Comparison of ENCODE assay signal across 9 mouse cellular contexts in genomic region chr7:16192315-16192714, GRCm38 (mm10). TPM values are rescaled to one million over a fixed set of nuclear protein-coding genes. Genes with fewer than 3 reads are reported as not detected.
DNase-seq lines count a peak whose midpoint lies in the region; ATAC-seq and TF ChIP-seq lines count a peak whose summit lies in the region.
"Had no signal": no experiment of that assay in that cellular context is flagged by ENCODE, and none has a peak within 500 bp of the region (broad histone marks: within the 10 kb centered on the region; RNA-seq: fewer than 3 reads in every experiment).

No protein-coding gene starts in this region.

- DNase-seq in 416B (ENCODE audit: low read depth): peak; percentile 73
- peak; percentile 66 for DNase-seq in adrenal gland, adult 2 months
- peak; percentile 76 for DNase-seq in embryo, embryonic 11 days
- DNase-seq in kidney, postnatal 10 days: peak; percentile 89
- DNase-seq in liver, embryonic 13.5 days: peak; percentile 42
- peak; percentile 83 for DNase-seq in neural tube, embryonic 11.5 days (ENCODE audit: low spot score)
- DNase-seq in stomach, postnatal 0 days (ENCODE audit: low spot score): peak; percentile 78

- no peak overlapping the region for H3K4me2 ChIP-seq in liver, embryonic 13.5 days
- H3K4me2 ChIP-seq in neural tube, embryonic 11.5 days (ENCODE audit: low read depth): no peak overlapping the region
- no peak overlapping the region for H3K4me2 ChIP-seq in stomach, postnatal 0 days (replicated peaks; ENCODE audit: low read depth)

- H3K9ac ChIP-seq in liver, embryonic 13.5 days: no peak overlapping the region
- H3K9ac ChIP-seq in neural tube, embryonic 11.5 days (ENCODE audit: low read length): no peak overlapping the region
- no peak overlapping the region for H3K9ac ChIP-seq in stomach, postnatal 0 days (ENCODE audit: low read length)

- H3K27me3 ChIP-seq in liver, embryonic 13.5 days: peaks cover 7% of the 10 kb centered on the region
- H3K27me3 ChIP-seq in neural tube, embryonic 11.5 days (ENCODE audit: control insufficient read depth, insufficient read depth, low read length): no peaks in the 10 kb centered on the region
- H3K27me3 ChIP-seq in stomach, postnatal 0 days (ENCODE audit: control insufficient read depth, insufficient read depth, low read length): no peaks in the 10 kb centered on the region

- WGBS in liver, embryonic 13.5 days (ENCODE audit: insufficient replicate concordance): 12% methylated on average over 5 of the region's 5 CpGs
- 16% methylated on average over 5 of the region's 5 CpGs for WGBS in neural tube, embryonic 11.5 days
- 19% methylated on average over 5 of the region's 5 CpGs for WGBS in stomach, postnatal 0 days

- no peak overlapping the region for H3K4me3 ChIP-seq in liver, embryonic 13.5 days (replicated peaks)
- no peak overlapping the region for H3K4me3 ChIP-seq in neural tube, embryonic 11.5 days (ENCODE audit: low read depth, low read length)
- no peak overlapping the region for H3K4me3 ChIP-seq in stomach, postnatal 0 days (ENCODE audit: low read depth, low read length)
- H3K4me3 ChIP-seq: myocyte had no signal

- 0 out of 2 replicates have a peak, but pooled peaks cover 5% of the 10 kb centered on the region for H3K4me1 ChIP-seq in liver, embryonic 13.5 days (replicated peaks)
- no peaks in the 10 kb centered on the region for H3K4me1 ChIP-seq in neural tube, embryonic 11.5 days (ENCODE audit: control insufficient read depth, insufficient read depth, low read length)
- H3K4me1 ChIP-seq in stomach, postnatal 0 days (replicated peaks; ENCODE audit: control insufficient read depth, insufficient read depth): no peaks in the 10 kb centered on the region

- H3K36me3 ChIP-seq in liver, embryonic 13.5 days: peaks cover 6% of the 10 kb centered on the region
- no peaks in the 10 kb centered on the region; the same call in 1 of the 2 replicates for H3K36me3 ChIP-seq in neural tube, embryonic 11.5 days (ENCODE audit: control insufficient read depth, insufficient read depth, low read length)
- 0 out of 2 replicates have a peak, but pooled peaks cover 1% of the 10 kb centered on the region for H3K36me3 ChIP-seq in stomach, postnatal 0 days (ENCODE audit: control insufficient read depth, insufficient read depth, low read length)

- TF ChIP-seq CTCF in stomach, postnatal 0 days (IDR thresholded peaks at IDR 0.05; ENCODE audit: low read depth): peak; percentile 77

- no peak overlapping the region for H3K27ac ChIP-seq in liver, embryonic 13.5 days
- H3K27ac ChIP-seq in neural tube, embryonic 11.5 days (ENCODE audit: low read depth, low read length): no peak overlapping the region
- H3K27ac ChIP-seq in stomach, postnatal 0 days (replicated peaks): no peak overlapping the region

- TF ChIP-seq EP300 in stomach, postnatal 0 days (optimal IDR thresholded peaks at IDR 0.05): no peak

- H3K9me3 ChIP-seq in liver, embryonic 13.5 days (replicated peaks): no peaks in the 10 kb centered on the region
- no peaks in the 10 kb centered on the region for H3K9me3 ChIP-seq in neural tube, embryonic 11.5 days (ENCODE audit: control insufficient read depth, low read length)
- no peaks in the 10 kb centered on the region for H3K9me3 ChIP-seq in stomach, postnatal 0 days (ENCODE audit: control insufficient read depth, low read length)

- peak; percentile 81 for ATAC-seq in granulocyte monocyte progenitor cell, adult 5-6 weeks (replicated peaks; ENCODE audit: poor library complexity, severe bottlenecking)
- ATAC-seq in liver, embryonic 13.5 days (ENCODE audit: low read depth): peak; percentile 47; the same call in 1 of the 2 replicates
- ATAC-seq in neural tube, embryonic 11.5 days (ENCODE audit: insufficient read depth, low FRiP score, low TSS enrichment): no peak
- ATAC-seq in stomach, postnatal 0 days (ENCODE audit: low FRiP score, low TSS enrichment): peak; percentile 45; the same call in 1 of the 2 replicates

RNA-seq across cellular contexts. Expression of gene Meis3, which starts 17.4 kb away (rescaled TPM):
- 10 to 100 TPM; 11.5 to 13.8 TPM for total RNA-seq in adrenal gland, adult 2 months (2021)
- 59.3 and 60.9 TPM in 2 replicates for polyA plus RNA-seq in adrenal gland, adult 2 months (2012; rRNA removed)
- not detected in 2 replicates for total RNA-seq in granulocyte monocyte progenitor cell, adult 5-6 weeks (2014; fragmentation: Nextera tagmentation)
- total RNA-seq in granulocyte monocyte progenitor cell, adult 5-6 weeks (2017): not detected in 2 replicates
- 2.1 and 2.3 TPM in 2 replicates for polyA plus RNA-seq in liver, embryonic 13.5 days (2015; fragmentation: Nextera tagmentation; extraction: Ambion mirVana)
- polyA plus RNA-seq in neural tube, embryonic 11.5 days (2014; fragmentation: Nextera tagmentation; extraction: Ambion mirVana): 171 and 196 TPM in 2 replicates
- 10.9 and 11.8 TPM in 2 replicates for polyA plus RNA-seq in stomach, postnatal 0 days (2015; fragmentation: Nextera tagmentation; extraction: Ambion mirVana)

RNA-seq across cellular contexts. Expression of gene Dhx34, which starts 29.5 kb away (rescaled TPM):
- 10 to 100 TPM; 10.3 to 12.6 TPM for total RNA-seq in adrenal gland, adult 2 months (2021)
- 37.1 and 44.3 TPM in 2 replicates for polyA plus RNA-seq in adrenal gland, adult 2 months (2012; rRNA removed)
- 5.5 and 8.7 TPM in 2 replicates for total RNA-seq in granulocyte monocyte progenitor cell, adult 5-6 weeks (2014; fragmentation: Nextera tagmentation)
- total RNA-seq in granulocyte monocyte progenitor cell, adult 5-6 weeks (2017): 4.4 and 9.4 TPM in 2 replicates
- 6.0 and 6.4 TPM in 2 replicates for polyA plus RNA-seq in liver, embryonic 13.5 days (2015; fragmentation: Nextera tagmentation; extraction: Ambion mirVana)
- polyA plus RNA-seq in neural tube, embryonic 11.5 days (2014; fragmentation: Nextera tagmentation; extraction: Ambion mirVana): 11.9 and 12.1 TPM in 2 replicates
- polyA plus RNA-seq in stomach, postnatal 0 days (2015; fragmentation: Nextera tagmentation; extraction: Ambion mirVana): 6.9 and 7.9 TPM in 2 replicates

RNA-seq across cellular contexts. Expression of gene C5ar2, which starts 51.6 kb away (rescaled TPM):
- under 1 TPM; 0.52 to 0.59 TPM for total RNA-seq in adrenal gland, adult 2 months (2021)
- 0.43 and 0.71 TPM in 2 replicates for polyA plus RNA-seq in adrenal gland, adult 2 months (2012; rRNA removed)
- 0.15 TPM in 1 of 2 replicates, not detected in the other for total RNA-seq in granulocyte monocyte progenitor cell, adult 5-6 weeks (2014; fragmentation: Nextera tagmentation)
- 0.13 and 0.93 TPM in 2 replicates for total RNA-seq in granulocyte monocyte progenitor cell, adult 5-6 weeks (2017)
- polyA plus RNA-seq in liver, embryonic 13.5 days (2015; fragmentation: Nextera tagmentation; extraction: Ambion mirVana): 0.72 and 0.77 TPM in 2 replicates
- 0.07 TPM in 1 of 2 replicates, not detected in the other for polyA plus RNA-seq in neural tube, embryonic 11.5 days (2014; fragmentation: Nextera tagmentation; extraction: Ambion mirVana)
- 0.24 TPM in 2 replicates for polyA plus RNA-seq in stomach, postnatal 0 days (2015; fragmentation: Nextera tagmentation; extraction: Ambion mirVana)
- polyA plus RNA-seq: myocyte had no signal
